Mouse (Mus musculus) forebrain, embryonic 15.5 days (tissue): ENCODE results near the gene Pcsk2. TPM values are rescaled to one million over a fixed set of nuclear protein-coding genes. Genes with fewer than 3 reads are reported as not detected.

ENCODE experiments used
- ATAC-seq: fragments of 200-750 bp; cut with Nextera tagmentation; replicated peaks from 2 replicates; pipeline ENCODE4 v1.8.0; 2017; ENCODE audit warnings: mild to moderate bottlenecking, moderate TSS enrichment, moderate library complexity
- H3K27ac ChIP-seq: fragments of 300-500 bp; sonication (generic); replicated peaks from 2 replicates; pipeline ENCODE4 v1.5.1; 2015; ENCODE audit warnings: mild to moderate bottlenecking, inconsistent platforms
- H3K27me3 ChIP-seq: fragments of 300-500 bp; sonication (generic); 2 replicates; pipeline ENCODE4 v1.6.1; 2015; ENCODE audit warnings: inconsistent platforms
- H3K36me3 ChIP-seq: fragments of 300-500 bp; sonication (generic); 2 replicates; pipeline ENCODE4 v1.6.1; 2015; ENCODE audit warnings: mild to moderate bottlenecking, inconsistent platforms
- H3K4me1 ChIP-seq: fragments of 300-500 bp; sonication (generic); 2 replicates; pipeline ENCODE4 v1.6.1; 2015; ENCODE audit warnings: inconsistent platforms
- H3K4me2 ChIP-seq: fragments of 300-500 bp; sonication (generic); replicated peaks from 2 replicates; pipeline ENCODE4 v1.6.1; 2015; ENCODE audit warnings: mild to moderate bottlenecking, inconsistent platforms
- H3K4me3 ChIP-seq: fragments of 300-500 bp; sonication (generic); 2 replicates; pipeline ENCODE4 v1.5.1; 2015; ENCODE audit warnings: mild to moderate bottlenecking, inconsistent platforms
- H3K9ac ChIP-seq: fragments of 300-500 bp; sonication (generic); replicated peaks from 2 replicates; pipeline ENCODE4 v1.6.1; 2015; ENCODE audit warnings: mild to moderate bottlenecking, inconsistent platforms
- H3K9me3 ChIP-seq: fragments of 300-500 bp; sonication (generic); 2 replicates; pipeline ENCODE4 v1.6.1; 2016; ENCODE audit warnings: inconsistent platforms
- WGBS: fragments of 180-500 bp; shearing (Covaris S2); methylation state at CpG from one replicate; pipeline ENCODE4 v1.1.7; 2015; ENCODE audit warnings: mixed read lengths; 5-methylcytosine and 5-hydroxymethylcytosine counted together
- polyA plus RNA-seq: library from polyadenylated mRNA; unstranded; fragments of >200 nt; fragmentation: Nextera tagmentation; extraction: Ambion mirVana; gene quantifications from 2 replicates; pipeline ENCODE4 v1.2.1, GENCODE M21; 2015

The Pcsk2 gene
- polyA plus RNA-seq, 1 experiment from 2014 or later: 9.9 TPM

DNA sequence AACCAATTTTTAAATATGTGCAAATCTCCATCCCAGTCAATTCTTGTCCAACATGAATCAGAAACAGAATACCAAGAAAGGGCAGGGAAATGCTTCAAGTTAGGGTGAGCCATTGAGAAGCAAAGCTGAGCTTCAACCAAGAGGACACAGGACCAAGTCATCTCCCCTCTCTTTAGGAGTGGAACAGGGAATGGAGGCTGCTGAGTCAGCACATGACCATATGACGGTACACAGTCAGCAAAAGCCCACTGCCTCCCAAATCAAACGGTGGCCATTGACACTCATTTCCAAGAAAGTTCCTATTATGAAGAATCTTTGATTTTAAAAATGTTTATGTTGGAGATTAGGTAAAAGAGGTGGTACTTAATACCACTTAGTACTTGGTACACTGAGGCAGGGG is 44.4 kb downstream of the Pcsk2 start:
- Histone ChIP-seq H3K4me2 (no peak overlapping the region), H3K36me3 (no peaks in the 10 kb centered on the region), H3K27me3 (no peaks in the 10 kb centered on the region), H3K9me3 (no peaks in the 10 kb centered on the region), H3K9ac (no peak overlapping the region), H3K27ac (no peak overlapping the region), H3K4me3 (no peak overlapping the region), H3K4me1 (no peaks in the 10 kb centered on the region)
- WGBS: 90% methylated on average over 2 of the region's 2 CpGs
- ATAC-seq: no peak

DNA sequence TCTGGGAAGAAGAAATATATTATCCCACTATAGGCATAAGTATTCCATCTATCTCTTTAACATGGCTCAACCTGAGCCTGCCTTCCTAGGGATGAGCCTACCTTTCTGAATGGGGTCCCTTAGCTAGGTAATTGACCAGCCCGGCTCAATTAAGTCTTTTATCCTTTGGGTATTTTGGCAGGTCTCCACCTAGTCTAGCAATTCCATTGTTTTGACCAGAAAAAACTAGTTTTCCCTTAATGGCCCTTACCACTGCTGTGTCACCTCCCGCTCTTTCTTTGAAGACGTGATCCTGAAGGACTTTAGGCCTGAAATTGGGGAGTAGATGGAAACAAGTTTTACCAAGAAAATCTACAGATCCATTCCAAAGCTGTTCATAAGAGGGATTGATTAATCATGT is 57.1 kb downstream of the Pcsk2 start:
- Histone ChIP-seq H3K4me1 (no peaks in the 10 kb centered on the region), H3K36me3 (no peaks in the 10 kb centered on the region), H3K4me2 (no peak overlapping the region), H3K4me3 (no peak overlapping the region), H3K27me3 (no peaks in the 10 kb centered on the region), H3K27ac (no peak overlapping the region), H3K9ac (no peak overlapping the region), H3K9me3 (no peaks in the 10 kb centered on the region)
- ATAC-seq: no peak
- WGBS: 26% methylated on average over 3 of the region's 3 CpGs

DNA sequence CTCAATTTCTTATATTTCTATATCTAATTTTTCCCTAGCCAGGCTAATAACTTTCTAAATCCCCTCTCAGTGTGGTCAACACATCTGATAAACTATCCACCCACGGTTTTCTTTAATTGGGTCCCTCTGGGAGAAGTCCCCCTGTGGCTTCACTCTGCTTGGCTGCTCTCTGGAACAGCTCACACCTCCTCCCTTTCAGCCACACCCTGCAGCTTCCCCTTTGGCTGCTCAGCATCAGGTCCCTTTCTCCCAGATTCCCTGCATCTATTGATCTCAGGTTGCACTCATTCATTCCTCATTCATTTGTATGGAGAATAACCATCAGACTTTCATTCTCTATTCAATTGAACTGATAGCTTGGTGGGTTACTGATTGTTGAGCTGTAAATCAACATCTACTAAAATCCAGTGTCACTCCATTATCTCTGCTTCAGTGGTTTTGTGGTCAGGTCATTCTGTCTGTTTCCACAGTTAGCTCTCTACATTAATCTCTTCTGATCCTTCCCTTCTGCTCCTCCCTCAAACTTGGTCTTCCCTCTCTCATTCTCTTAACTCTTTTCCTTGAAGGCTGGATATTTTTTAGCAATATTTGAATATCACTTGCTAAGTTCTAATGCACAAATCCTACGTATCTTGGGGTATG is 58.0 kb downstream of the Pcsk2 start:
- Histone ChIP-seq H3K4me3 (no peak overlapping the region), H3K27me3 (no peaks in the 10 kb centered on the region), H3K9me3 (no peaks in the 10 kb centered on the region), H3K9ac (no peak overlapping the region), H3K4me2 (no peak overlapping the region), H3K27ac (no peak overlapping the region), H3K4me1 (no peaks in the 10 kb centered on the region), H3K36me3 (no peaks in the 10 kb centered on the region)
- ATAC-seq: no peak
- WGBS: 50% methylated on average over 2 of the region's 2 CpGs

DNA sequence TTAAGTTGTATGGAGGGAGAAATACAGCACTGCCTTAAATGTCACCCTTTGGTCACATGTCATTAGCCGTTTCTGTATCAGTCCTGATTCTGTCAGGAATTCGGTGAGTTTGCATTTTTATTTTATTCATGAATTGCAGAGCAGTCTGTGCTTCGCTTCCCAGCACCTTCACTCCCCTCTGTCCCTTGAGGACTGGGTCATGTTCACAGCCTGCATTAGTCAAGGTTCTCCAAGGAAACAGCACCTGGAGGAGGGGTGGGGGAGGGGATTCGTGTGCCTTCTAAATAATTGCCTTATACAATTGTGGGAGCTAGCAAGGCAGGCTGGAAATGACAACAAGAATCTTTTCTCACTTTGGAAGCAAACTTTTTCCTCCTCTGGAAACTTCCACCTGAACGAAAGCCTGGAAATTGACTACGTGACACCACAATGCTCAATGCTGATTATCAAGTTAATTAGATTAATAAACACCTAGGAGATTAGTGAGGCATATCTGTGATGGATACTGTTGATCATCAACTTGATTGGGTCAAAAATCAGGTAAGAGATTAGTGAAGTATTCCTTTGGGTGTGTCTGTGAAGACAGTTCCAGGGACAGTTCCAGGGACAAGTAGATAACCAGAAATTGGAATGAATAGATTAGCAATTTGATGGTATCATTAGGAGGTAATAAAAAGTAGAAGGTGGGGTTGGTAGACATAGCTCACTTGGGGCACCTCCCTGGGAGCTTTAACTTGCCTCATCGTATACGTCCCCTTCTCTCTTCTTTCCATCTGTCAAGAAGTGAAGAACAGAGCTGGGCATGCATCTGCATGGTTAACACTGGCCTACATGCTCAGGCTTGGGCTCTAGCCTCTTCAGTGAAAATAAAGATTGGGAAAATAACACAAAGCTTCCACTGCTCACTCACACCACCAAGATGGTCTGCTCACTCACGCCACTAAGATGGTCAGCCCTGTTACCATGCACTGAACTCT is 64.7 kb downstream of the Pcsk2 start:
- Histone ChIP-seq H3K27ac (no peak overlapping the region), H3K9me3 (no peaks in the 10 kb centered on the region), H3K4me1 (no peaks in the 10 kb centered on the region), H3K4me2 (no peak overlapping the region), H3K36me3 (no peaks in the 10 kb centered on the region), H3K4me3 (no peak overlapping the region), H3K27me3 (no peaks in the 10 kb centered on the region), H3K9ac (no peak overlapping the region)
- no peak for ATAC-seq
- WGBS: 68% methylated on average over 9 of the region's 9 CpGs

DNA sequence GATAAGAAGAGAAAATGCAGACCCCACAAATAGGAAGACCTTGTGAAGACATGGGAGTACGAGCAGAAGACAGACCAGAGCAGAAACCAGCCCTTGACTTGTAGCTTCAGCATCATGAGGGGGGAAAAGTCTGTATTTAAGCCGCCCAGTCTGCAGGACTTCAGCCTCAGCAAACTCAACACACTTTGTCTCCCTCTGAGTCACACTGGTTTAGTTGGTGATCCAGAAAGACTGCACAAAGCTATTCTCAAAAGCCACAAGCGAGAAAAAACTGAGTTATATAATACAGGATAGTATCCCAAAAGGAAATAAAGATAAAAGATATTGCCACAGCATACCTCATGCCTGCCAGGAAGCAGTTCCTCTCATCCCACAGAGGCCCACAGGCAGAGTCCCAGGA is 67.5 kb downstream of the Pcsk2 start:
- no peak overlapping the region for H3K9ac ChIP-seq
- H3K4me2 ChIP-seq: no peak overlapping the region
- H3K9me3 ChIP-seq: no peaks in the 10 kb centered on the region
- no peaks in the 10 kb centered on the region for H3K4me1 ChIP-seq
- H3K27me3 ChIP-seq: no peaks in the 10 kb centered on the region
- no peak overlapping the region for H3K27ac ChIP-seq
- ATAC-seq: no peak
- 82% methylated on average over 3 of the region's 3 CpGs for WGBS
- no peak overlapping the region for H3K4me3 ChIP-seq
- no peaks in the 10 kb centered on the region for H3K36me3 ChIP-seq

DNA sequence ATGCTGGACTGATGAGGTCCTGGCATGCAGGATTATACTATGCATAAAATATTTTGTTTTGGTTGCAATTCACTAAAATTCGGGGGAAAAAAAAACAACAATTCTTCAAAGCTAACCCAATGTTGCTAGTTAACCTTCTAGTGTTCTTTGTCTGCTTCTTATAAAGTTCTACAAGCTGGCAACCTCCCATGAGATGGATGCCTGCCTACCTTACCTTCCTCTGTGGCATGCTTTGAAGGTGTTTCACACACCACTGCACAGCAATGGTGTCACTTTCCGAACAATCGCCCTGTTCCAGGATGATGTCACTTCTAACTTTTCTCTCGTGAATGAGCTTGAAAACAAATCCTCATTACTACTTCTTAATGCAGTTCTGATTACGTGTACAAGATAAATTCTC is 68.8 kb downstream of the Pcsk2 start:
- WGBS: 18% methylated on average over 5 of the region's 5 CpGs
- no peak overlapping the region for H3K4me2 ChIP-seq
- H3K36me3 ChIP-seq: no peaks in the 10 kb centered on the region
- H3K27ac ChIP-seq: no peak overlapping the region
- no peaks in the 10 kb centered on the region for H3K27me3 ChIP-seq
- ATAC-seq: no peak
- H3K4me1 ChIP-seq: no peaks in the 10 kb centered on the region
- H3K4me3 ChIP-seq: no peak overlapping the region
- H3K9ac ChIP-seq: no peak overlapping the region
- no peaks in the 10 kb centered on the region for H3K9me3 ChIP-seq

DNA sequence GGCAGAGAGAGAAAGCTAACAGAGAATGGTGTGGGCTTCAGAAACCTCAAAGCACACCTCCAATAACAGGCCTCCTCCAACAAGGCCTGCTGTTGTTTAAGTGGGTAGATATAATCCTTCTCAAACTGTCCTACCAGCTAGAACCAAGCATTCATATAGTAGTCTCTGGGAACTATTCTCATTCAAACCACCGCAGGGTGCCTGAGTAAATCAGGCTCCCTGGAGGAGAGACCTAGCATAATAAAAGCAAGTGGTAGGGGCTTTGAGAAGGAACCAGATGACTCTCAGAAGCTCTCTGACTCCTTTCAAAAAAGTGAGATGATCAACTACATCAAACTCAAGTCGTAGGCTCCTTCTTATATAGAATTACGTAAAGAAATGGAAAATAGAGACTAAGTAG is 75.0 kb downstream of the Pcsk2 start:
- Histone ChIP-seq H3K4me2 (no peak overlapping the region), H3K36me3 (no peaks in the 10 kb centered on the region), H3K4me1 (no peaks in the 10 kb centered on the region), H3K27ac (no peak overlapping the region), H3K4me3 (no peak overlapping the region), H3K9me3 (no peaks in the 10 kb centered on the region), H3K27me3 (no peaks in the 10 kb centered on the region), H3K9ac (no peak overlapping the region)
- ATAC-seq: no peak
- WGBS: 55% methylated on average over 3 of the region's 3 CpGs

DNA sequence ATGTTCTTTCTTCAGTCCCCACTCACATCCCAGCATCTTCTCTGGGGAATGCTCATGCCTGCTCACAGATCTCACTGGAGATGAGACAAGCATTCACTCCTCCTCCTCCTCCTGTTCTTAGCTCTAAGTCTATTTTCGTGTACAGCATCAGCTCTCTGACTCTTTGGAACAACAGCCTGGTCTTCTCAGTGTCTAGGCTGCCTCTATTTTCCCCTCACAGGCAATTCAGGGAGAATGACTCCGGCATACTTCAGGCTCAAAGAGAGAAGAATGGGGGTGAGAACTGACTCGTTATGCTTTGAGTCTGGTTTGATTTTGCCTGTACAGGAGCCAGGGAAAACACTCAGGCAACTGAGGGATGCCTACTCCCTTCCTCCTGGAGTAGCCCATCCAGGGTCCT is 78.0 kb downstream of the Pcsk2 start:
- Histone ChIP-seq H3K27ac (no peak overlapping the region), H3K36me3 (no peaks in the 10 kb centered on the region), H3K4me1 (no peaks in the 10 kb centered on the region), H3K27me3 (no peaks in the 10 kb centered on the region), H3K4me3 (no peak overlapping the region), H3K9ac (no peak overlapping the region), H3K4me2 (no peak overlapping the region), H3K9me3 (no peaks in the 10 kb centered on the region)
- 36% methylated on average over 3 of the region's 3 CpGs for WGBS
- ATAC-seq: no peak

DNA sequence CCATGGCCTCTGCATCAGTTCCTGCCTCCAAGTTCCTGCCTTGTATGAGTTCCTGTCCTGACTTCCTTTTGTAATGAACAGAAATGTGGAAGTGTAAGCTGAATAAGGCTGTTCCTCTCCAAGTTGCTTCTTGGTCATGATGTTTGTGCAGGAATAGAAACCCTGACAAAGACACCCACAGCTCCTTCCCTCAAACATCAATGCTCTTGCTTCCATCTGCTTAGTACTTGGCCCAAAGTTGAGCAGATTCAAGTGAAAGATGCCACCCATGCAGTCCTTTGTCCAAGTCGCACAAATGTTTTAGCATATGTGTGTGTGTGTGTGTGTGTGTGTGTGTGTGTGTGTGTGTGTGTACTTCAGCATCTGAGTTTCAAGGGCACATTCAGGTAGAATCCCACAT is 97.3 kb downstream of the Pcsk2 start:
- no peak overlapping the region for H3K27ac ChIP-seq
- no peak overlapping the region for H3K4me2 ChIP-seq
- no peak overlapping the region for H3K9ac ChIP-seq
- no peak for ATAC-seq
- no peak overlapping the region for H3K4me3 ChIP-seq
- no peaks in the 10 kb centered on the region for H3K36me3 ChIP-seq
- H3K9me3 ChIP-seq: no peaks in the 10 kb centered on the region
- no peaks in the 10 kb centered on the region for H3K4me1 ChIP-seq
- no peaks in the 10 kb centered on the region for H3K27me3 ChIP-seq
- 92% methylated on average over 1 of the region's 1 CpGs for WGBS

DNA sequence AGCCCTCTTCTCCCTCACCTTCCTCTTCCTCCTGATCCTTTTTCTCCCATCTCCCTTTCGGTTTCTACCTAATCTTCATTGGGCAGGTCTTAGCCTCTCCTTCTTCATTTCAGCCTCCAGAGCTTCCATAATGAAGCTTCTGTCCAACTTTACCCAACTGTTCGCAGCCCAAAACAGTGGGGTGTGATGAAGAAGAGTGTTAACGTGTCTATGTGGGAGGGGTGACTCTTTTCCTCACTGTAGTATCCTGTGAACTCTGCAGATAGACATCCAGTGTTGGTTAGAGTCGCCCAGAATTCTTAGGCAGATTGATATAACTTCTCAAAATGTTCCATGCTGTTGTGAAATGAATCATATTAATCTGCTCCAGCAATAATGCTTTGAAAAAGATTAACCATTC is 98.4 kb downstream of the Pcsk2 start:
- no peaks in the 10 kb centered on the region for H3K9me3 ChIP-seq
- no peaks in the 10 kb centered on the region for H3K36me3 ChIP-seq
- no peaks in the 10 kb centered on the region for H3K27me3 ChIP-seq
- whole genome bisulfite sequencing: 83% methylated on average over 4 of the region's 4 CpGs
- no peak overlapping the region for H3K27ac ChIP-seq
- H3K4me3 ChIP-seq: no peak overlapping the region
- H3K9ac ChIP-seq: no peak overlapping the region
- H3K4me2 ChIP-seq: no peak overlapping the region
- no peak for ATAC-seq
- no peaks in the 10 kb centered on the region for H3K4me1 ChIP-seq

DNA sequence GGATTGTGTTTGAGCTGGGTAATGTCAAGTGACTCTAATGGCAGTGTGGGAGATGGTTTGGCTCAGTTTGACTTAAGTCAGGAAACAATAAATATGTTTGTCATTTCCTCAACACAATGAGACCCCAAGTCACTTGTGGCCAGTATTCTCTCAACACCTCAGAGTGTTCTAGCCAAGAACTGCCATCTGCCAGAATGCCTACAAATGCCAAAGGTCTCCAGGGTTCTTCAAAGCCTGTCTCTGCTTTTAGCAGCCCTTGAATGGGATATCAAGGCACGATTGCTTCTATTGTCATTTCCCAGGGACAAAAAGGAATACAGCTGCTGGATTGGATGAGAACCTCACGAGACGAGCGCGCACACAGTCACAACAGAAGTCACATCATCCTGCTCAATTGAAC is 100.0 kb downstream of the Pcsk2 start:
- Histone ChIP-seq H3K36me3 (no peaks in the 10 kb centered on the region), H3K4me2 (no peak overlapping the region), H3K27ac (no peak overlapping the region), H3K27me3 (no peaks in the 10 kb centered on the region), H3K4me1 (no peaks in the 10 kb centered on the region), H3K9me3 (no peaks in the 10 kb centered on the region), H3K4me3 (no peak overlapping the region), H3K9ac (no peak overlapping the region)
- no peak for ATAC-seq
- 67% methylated on average over 5 of the region's 5 CpGs for WGBS

DNA sequence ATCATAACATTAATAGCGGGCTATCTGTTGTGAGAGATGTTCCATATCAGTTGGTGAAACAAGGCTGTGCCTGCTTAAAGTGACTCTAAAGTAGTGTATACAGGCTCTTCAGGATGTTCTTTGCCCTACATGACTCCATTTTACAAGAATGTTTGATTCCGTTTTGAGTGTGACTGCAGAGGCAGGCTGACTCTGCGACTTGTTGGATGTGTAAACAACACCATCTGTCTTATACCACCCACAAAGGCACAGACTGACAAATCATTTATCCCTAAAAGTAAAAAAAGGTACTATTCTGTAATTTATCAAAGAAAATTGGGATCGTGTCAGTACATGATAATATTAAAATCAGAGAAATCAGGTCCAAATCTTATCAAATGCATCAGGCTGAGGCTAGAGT is 108.7 kb downstream of the Pcsk2 start:
- Histone ChIP-seq H3K27me3 (no peaks in the 10 kb centered on the region), H3K27ac (no peak overlapping the region), H3K4me1 (no peaks in the 10 kb centered on the region), H3K9me3 (no peaks in the 10 kb centered on the region), H3K36me3 (no peaks in the 10 kb centered on the region), H3K4me2 (no peak overlapping the region), H3K9ac (no peak overlapping the region), H3K4me3 (no peak overlapping the region)
- no peak for ATAC-seq
- WGBS: 85% methylated on average over 4 of the region's 4 CpGs
